Mouse (Mus musculus): ENCODE data around the gene Acot7. TPM values are rescaled to one million over a fixed set of nuclear protein-coding genes. Genes with fewer than 3 reads are reported as not detected.

Gene Acot7
- polyA plus RNA-seq, 1 experiment from 2014 or later, result 219 TPM

DNA sequence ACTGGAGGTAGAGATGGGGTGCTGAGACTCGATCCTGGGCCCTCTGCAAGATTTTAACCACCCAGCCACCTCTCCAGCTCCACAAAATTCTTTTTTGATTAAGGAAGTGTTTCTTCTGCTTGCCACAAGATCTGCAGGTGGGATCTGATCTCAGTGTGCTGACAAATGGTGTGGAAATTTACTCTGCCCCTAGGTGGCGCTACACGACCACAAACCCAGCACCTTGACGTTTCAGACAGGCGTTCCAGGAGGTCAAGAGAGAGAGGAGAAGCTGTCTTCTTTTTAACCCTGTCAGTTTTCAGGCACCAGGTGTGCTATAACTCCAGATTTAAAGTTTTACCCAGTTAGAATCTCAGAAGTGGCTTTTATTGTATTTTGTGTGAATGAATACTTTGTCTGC, 4.9 kb upstream of the Acot7 start:
- Histone ChIP-seq H3K4me2 (replicated peaks) (no peak overlapping the region), H3K4me3 (no peak overlapping the region), H3K27me3 (peaks cover 7% of the 10 kb centered on the region; the same call in 1 of the 2 replicates), H3K36me3 (no peaks in the 10 kb centered on the region), H3K4me1 (peaks cover 9% of the 10 kb centered on the region; the same call in 1 of the 2 replicates), H3K27ac (replicated peaks) (no peak overlapping the region), H3K9ac (replicated peaks) (no peak overlapping the region), H3K9me3 (no peaks in the 10 kb centered on the region)
- 0% methylated on average over 5 of the region's 5 CpGs for WGBS
- no peak for ATAC-seq (replicated peaks)

DNA sequence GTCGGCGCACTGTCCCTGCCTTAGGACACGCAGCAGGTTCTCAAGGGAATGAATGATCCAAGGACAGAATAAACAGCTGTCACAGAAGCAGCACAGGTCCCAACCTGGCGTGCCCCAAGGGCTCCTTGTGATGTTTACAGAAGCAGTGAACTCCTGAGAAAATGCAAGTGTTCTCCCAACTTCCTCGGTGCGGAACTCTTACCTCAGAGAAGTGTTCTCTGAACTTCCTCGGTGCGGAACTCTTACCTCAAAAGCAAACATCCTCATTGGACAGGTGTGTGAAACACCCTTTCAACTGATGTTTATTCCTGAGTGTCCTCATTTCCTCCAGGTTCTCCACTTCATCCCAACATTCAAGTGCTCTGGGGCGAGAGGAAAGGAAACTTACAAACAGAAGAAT, 4.0 kb upstream of the Acot7 start:
- H3K9me3 ChIP-seq, result no peaks in the 10 kb centered on the region
- peaks cover 7% of the 10 kb centered on the region; the same call in 1 of the 2 replicates for H3K27me3 ChIP-seq
- no peak for ATAC-seq (replicated peaks)
- H3K9ac ChIP-seq (replicated peaks), result no peak overlapping the region
- H3K27ac ChIP-seq (replicated peaks), result no peak overlapping the region
- peaks cover 9% of the 10 kb centered on the region for H3K4me1 ChIP-seq
- no peak overlapping the region for H3K4me2 ChIP-seq (replicated peaks)
- no peak overlapping the region for H3K4me3 ChIP-seq
- no peaks in the 10 kb centered on the region for H3K36me3 ChIP-seq
- 86% methylated on average over 9 of the region's 9 CpGs for WGBS

- no peaks in the 10 kb centered on the region for H3K36me3 ChIP-seq
- H3K4me3 ChIP-seq, result no peak overlapping the region
- no peak overlapping the region for H3K4me2 ChIP-seq (replicated peaks)
- H3K9me3 ChIP-seq, result no peaks in the 10 kb centered on the region
- no peak overlapping the region for H3K27ac ChIP-seq (replicated peaks)
- H3K4me1 ChIP-seq, result peaks cover 20% of the 10 kb centered on the region
- 81% methylated on average over 3 of the region's 3 CpGs for WGBS
- peaks cover 7% of the 10 kb centered on the region; the same call in 1 of the 2 replicates for H3K27me3 ChIP-seq
- no peak for ATAC-seq (replicated peaks)
- H3K9ac ChIP-seq (replicated peaks), result no peak overlapping the region
Measured at GRCm38 (mm10) chr4:152176638-152177037, 1.3 kb upstream of the Acot7 start.

DNA sequence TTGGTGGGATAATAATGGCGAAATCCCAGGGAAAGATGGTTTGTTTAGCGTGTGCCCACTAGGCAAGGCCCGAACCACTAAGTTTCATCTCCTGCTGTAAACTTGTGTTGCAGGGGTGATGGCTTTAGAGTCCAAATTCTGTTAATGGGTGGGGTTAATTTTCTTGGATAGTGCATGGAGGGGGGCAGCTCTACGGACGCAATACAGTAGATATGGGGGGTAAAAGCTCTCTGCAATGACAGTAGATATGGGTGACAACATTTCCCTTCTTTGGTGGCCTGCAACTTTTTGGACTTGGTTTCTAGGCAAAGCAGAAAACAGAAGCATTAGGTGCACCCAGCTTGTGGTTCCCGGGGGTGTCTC, 779 bp upstream of the Acot7 start:
- Histone ChIP-seq H3K27ac (replicated peaks) (no peak overlapping the region), H3K36me3 (no peaks in the 10 kb centered on the region), H3K9me3 (no peaks in the 10 kb centered on the region), H3K9ac (replicated peaks) (peak overlapping the region; percentile 86), H3K4me2 (replicated peaks) (peak overlapping the region; percentile 96), H3K4me3 (peak overlapping the region; percentile 69), H3K4me1 (peaks cover 20% of the 10 kb centered on the region), H3K27me3 (peaks cover 7% of the 10 kb centered on the region; the same call in 1 of the 2 replicates)
- WGBS, result 71% methylated on average over 6 of the region's 6 CpGs
- ATAC-seq (replicated peaks), result no peak

DNA sequence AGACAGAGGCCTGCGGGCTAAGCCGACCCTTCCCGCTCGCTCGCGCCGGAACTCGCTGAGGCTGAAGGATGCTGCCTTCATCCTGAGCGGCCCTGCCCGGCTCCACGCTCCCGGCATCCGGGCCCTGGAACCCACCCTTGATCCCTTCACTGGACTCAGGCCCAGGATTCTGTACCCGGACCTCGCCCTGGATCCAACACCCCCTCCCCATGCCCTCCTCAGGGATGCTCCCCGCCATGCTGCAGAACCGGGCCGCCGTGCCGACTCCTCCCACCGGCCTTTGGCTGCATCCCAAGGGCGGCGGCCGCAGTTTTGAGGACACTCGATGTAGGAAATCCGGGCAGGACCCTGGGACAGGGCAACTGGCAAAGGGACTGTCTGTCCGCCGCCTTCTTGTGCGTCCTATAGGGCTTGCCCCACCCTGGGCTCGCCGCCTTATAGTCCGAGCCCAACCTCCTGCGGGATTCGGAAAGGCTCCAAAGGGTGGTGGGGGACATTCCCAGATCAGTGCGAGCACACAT, 470 bp downstream of the Acot7 start:
- Histone ChIP-seq H3K4me1 (peaks cover 20% of the 10 kb centered on the region), H3K27ac (replicated peaks) (peak overlapping the region; percentile 53; the same call in 1 of the 2 replicates), H3K9ac (replicated peaks) (peak overlapping the region; percentile 66), H3K9me3 (no peaks in the 10 kb centered on the region), H3K4me2 (replicated peaks) (peak overlapping the region; percentile 96), H3K4me3 (peak overlapping the region; percentile 69), H3K27me3 (0 out of 2 replicates have a peak, but pooled peaks cover 3% of the 10 kb centered on the region), H3K36me3 (no peaks in the 10 kb centered on the region)
- ATAC-seq (replicated peaks), result peak; percentile 80
- under 1% methylated on average over 35 of the region's 35 CpGs for WGBS

GRCm38 (mm10) chr4:152178916-152179705, 1.2 kb downstream of the Acot7 start:
- H3K27ac ChIP-seq (replicated peaks), result peak overlapping the region; percentile 53; the same call in 1 of the 2 replicates
- 24% methylated on average over 16 of the region's 16 CpGs for WGBS

GRCm38 (mm10) chr4:152179946-152180660, 2.2 kb downstream of the Acot7 start:
- 0 out of 2 replicates have a peak, but pooled peaks cover 2% of the 10 kb centered on the region for H3K27me3 ChIP-seq
- no peak for ATAC-seq (replicated peaks)
- 88% methylated on average over 16 of the region's 16 CpGs for WGBS
- H3K9ac ChIP-seq (replicated peaks), result 0 out of 2 replicates have a peak overlapping the region, but pooled peaks have one; percentile 66
- no peaks in the 10 kb centered on the region for H3K36me3 ChIP-seq
- H3K4me3 ChIP-seq, result 0 out of 2 replicates have a peak overlapping the region, but pooled peaks have one; percentile 69
- no peak overlapping the region for H3K27ac ChIP-seq (replicated peaks)
- H3K4me2 ChIP-seq (replicated peaks), result peak overlapping the region; percentile 96; the same call in 1 of the 2 replicates
- H3K9me3 ChIP-seq, result no peaks in the 10 kb centered on the region
- peaks cover 29% of the 10 kb centered on the region for H3K4me1 ChIP-seq

More at GRCm38 (mm10) chr4:152178916-152179705, 1.2 kb downstream of the Acot7 start:
- 0 out of 2 replicates have a peak, but pooled peaks cover 3% of the 10 kb centered on the region for H3K27me3 ChIP-seq
- H3K4me1 ChIP-seq, result peaks cover 20% of the 10 kb centered on the region
- H3K9me3 ChIP-seq, result no peaks in the 10 kb centered on the region
- peak overlapping the region; percentile 66 for H3K9ac ChIP-seq (replicated peaks)
- H3K36me3 ChIP-seq, result no peaks in the 10 kb centered on the region
- H3K4me3 ChIP-seq, result peak overlapping the region; percentile 69
- H3K4me2 ChIP-seq (replicated peaks), result peak overlapping the region; percentile 96
- ATAC-seq (replicated peaks), result no peak

GRCm38 (mm10) chr4:152182205-152182604, 4.3 kb downstream of the Acot7 start:
- ATAC-seq (replicated peaks), result no peak
- Histone ChIP-seq H3K27me3 (no peaks in the 10 kb centered on the region), H3K4me3 (no peak overlapping the region), H3K4me1 (peaks cover 45% of the 10 kb centered on the region), H3K4me2 (replicated peaks) (no peak overlapping the region), H3K27ac (replicated peaks) (no peak overlapping the region), H3K9ac (replicated peaks) (no peak overlapping the region), H3K36me3 (no peaks in the 10 kb centered on the region), H3K9me3 (no peaks in the 10 kb centered on the region)
- 93% methylated on average over 10 of the region's 10 CpGs for WGBS

DNA sequence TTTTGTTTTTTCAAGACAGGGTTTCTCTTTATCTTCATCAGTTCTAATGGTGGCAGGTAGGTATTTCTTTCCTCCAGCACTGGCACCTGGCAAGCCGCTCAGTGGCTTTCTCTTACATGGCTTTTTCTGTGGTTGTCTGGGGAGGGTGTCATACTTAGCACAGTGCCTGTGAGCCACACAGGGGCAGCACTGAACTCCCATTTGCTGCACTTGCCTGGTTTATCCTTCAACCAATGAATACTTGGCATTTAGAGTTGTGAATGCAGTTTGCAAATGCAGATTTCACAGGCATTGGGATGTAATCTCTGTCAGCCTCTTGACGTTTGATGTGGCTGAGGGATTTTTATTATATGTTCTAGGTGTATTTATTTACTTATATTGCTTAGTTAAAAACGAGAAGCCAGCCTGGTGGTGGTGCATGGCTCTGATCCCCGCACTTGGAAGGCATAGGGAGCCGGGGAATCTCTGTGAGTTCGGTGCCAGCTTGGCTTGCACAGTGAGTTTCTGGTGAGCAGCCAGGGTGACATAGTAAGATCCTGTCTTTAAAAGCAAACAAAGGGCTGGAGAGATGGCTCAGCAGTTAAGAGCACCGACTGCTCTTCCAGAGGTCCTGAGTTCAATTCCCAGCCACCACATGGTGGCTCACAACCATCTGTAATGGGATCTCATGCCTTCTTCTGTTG, 6.6 kb downstream of the Acot7 start:
- Histone ChIP-seq H3K4me3 (no peak overlapping the region), H3K9me3 (no peaks in the 10 kb centered on the region), H3K27me3 (no peaks in the 10 kb centered on the region), H3K27ac (replicated peaks) (peak overlapping the region; percentile 65), H3K4me2 (replicated peaks) (no peak overlapping the region), H3K9ac (replicated peaks) (no peak overlapping the region), H3K36me3 (no peaks in the 10 kb centered on the region), H3K4me1 (peaks cover 31% of the 10 kb centered on the region)
- ATAC-seq (replicated peaks), result peak; percentile 29; the same call in 1 of the 2 replicates
- WGBS, result 49% methylated on average over 7 of the region's 7 CpGs

- Histone ChIP-seq H3K4me3 (no peak overlapping the region), H3K4me1 (peaks cover 29% of the 10 kb centered on the region), H3K27me3 (no peaks in the 10 kb centered on the region), H3K9me3 (no peaks in the 10 kb centered on the region), H3K9ac (replicated peaks) (no peak overlapping the region), H3K27ac (replicated peaks) (peak overlapping the region; percentile 65), H3K36me3 (no peaks in the 10 kb centered on the region), H3K4me2 (replicated peaks) (peak overlapping the region; percentile 26)
- ATAC-seq (replicated peaks), result peak; percentile 54
- 7% methylated on average over 3 of the region's 3 CpGs for WGBS
Measured at GRCm38 (mm10) chr4:152185137-152185509, 7.2 kb downstream of the Acot7 start.

- H3K4me3 ChIP-seq, result peak overlapping the region; percentile 6
- H3K9ac ChIP-seq (replicated peaks), result peak overlapping the region; percentile 4; the same call in 1 of the 2 replicates
- peaks cover 33% of the 10 kb centered on the region for H3K4me1 ChIP-seq
- peak; percentile 53 for ATAC-seq (replicated peaks)
- WGBS, result 5% methylated on average over 19 of the region's 19 CpGs
- no peaks in the 10 kb centered on the region for H3K9me3 ChIP-seq
- H3K36me3 ChIP-seq, result no peaks in the 10 kb centered on the region
- peak overlapping the region; percentile 26 for H3K4me2 ChIP-seq (replicated peaks)
- peak overlapping the region; percentile 65 for H3K27ac ChIP-seq (replicated peaks)
- H3K27me3 ChIP-seq, result no peaks in the 10 kb centered on the region
Measured at GRCm38 (mm10) chr4:152185510-152186204, 7.7 kb downstream of the Acot7 start.

Data from forebrain, embryonic 15.5 days (tissue).